Mouse (Mus musculus) frontal cortex, postnatal 25 days (tissue): ENCODE results near the gene Hs6st1.

Experiments
- DNase-seq, 2 experiments: peaks; one replicate each; pipeline ENCODE4 v3.0.0; 2022; ENCODE audit warnings: low spot score in 2 of 2

Gene Hs6st1

DNA sequence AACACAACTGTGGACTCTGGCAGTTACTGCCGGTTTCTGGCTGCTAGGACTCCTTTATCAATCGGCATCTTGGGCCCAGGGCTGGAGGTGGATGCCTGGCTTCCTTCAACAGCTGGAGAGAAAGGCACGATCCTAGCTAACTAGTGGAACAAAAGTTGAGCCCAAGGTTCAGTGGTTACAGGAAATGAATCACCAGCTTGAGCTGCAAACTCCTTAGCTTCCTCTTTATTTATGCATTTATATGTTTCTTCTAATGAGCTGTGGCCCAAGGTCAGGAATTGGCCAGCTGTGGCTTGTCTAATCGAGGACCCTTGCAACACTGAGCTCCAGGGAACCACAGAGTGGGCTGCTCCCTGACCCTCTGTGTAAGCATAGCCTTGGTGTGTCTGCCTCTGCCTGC lies 60.9 kb downstream of the Hs6st1 start:
- no peak for DNase-seq

- DNase-seq, result no peak
These were observed 61.7 kb downstream of the Hs6st1 start for GRCm38 (mm10) chr1:36129881-36130280.

- no peak for DNase-seq
These were observed 62.3 kb downstream of the Hs6st1 start for GRCm38 (mm10) chr1:36130307-36131035.

DNA sequence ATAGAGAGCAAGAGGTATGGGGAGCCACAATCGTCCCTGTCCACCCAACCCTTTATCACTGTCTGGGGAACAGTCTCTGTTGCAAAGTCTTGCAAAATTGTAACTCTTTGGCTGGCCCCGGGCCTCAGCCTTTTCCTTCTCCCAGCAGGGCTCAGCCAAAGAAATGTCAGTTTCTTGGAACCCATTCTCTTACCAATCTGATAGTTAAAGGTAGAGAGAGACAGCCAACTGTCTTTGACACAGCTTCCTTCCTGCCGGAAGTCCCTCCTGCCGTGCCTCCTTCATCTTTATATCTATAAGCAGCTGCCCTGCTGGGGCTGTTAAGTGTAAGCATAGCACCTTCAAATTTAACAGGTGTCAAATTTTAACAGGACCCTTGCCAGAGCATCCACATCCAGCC lies 63.0 kb downstream of the Hs6st1 start:
- no peak for DNase-seq

- no peak for DNase-seq
These were observed 63.6 kb downstream of the Hs6st1 start for GRCm38 (mm10) chr1:36131766-36132165.

- DNase-seq, result no peak
These were observed 64.0 kb downstream of the Hs6st1 start for GRCm38 (mm10) chr1:36132211-36132610.

DNA sequence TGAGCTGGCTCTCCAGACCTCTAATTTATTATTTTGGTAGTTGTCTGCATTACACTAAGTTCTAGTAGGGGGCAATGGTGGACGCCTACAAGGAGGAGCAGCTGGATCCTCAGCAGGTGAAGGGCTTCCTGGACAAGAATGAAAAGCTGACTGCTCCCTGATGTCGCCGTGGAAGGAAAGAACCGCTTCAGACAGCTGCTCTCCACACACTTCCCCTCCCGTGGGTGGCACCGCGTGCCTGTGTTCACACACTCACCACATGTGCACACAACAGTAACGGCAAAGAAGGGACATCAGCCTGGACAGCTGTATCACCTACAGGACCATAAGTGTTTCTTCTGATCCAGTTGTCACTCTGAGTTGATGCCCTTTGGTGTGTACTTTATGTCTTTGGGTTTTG lies 64.8 kb downstream of the Hs6st1 start:
- DNase-seq, result no peak

DNA sequence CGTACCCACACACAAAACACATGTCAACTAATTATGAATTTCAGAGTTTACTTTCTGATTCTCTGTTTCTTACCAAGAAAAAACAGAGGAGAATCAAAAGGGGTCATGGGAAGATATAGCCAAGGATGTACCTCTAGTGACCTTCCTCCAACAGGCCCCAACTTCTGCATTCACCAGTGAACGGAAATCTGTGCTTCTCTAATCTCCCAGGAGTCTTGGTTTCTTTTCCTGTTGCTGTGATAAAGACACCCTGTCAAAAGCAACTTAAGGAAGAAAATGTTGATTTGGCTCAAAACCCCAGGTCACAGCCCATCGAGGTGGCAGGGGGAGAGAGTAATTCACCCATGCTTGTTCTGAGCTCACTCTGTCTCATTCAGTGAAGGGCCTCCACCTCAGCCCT lies 65.4 kb downstream of the Hs6st1 start:
- no peak for DNase-seq

- DNase-seq, result peak; percentile 60 to 82
These were observed 66.4 kb downstream of the Hs6st1 start for GRCm38 (mm10) chr1:36134584-36134983.

DNA sequence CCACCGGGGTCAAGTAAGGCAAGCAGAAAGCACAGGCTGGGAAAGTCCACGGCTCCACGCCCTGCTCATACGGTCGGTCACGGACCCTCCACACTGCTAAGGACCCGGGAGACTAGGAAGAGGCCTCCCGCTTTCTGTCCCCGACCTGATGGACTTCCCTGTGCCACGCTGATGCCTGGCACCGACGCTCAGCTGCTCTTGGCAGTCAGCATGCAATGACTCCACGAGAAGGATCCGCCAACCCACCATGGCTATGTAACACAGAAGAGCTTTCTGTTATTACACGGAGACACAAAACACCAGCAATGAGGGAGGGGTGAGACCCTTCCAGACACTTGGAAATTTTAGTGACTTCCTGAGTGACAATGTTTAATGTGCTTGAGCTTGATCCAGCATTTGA lies 72.1 kb downstream of the Hs6st1 start:
- DNase-seq, result no peak

DNA sequence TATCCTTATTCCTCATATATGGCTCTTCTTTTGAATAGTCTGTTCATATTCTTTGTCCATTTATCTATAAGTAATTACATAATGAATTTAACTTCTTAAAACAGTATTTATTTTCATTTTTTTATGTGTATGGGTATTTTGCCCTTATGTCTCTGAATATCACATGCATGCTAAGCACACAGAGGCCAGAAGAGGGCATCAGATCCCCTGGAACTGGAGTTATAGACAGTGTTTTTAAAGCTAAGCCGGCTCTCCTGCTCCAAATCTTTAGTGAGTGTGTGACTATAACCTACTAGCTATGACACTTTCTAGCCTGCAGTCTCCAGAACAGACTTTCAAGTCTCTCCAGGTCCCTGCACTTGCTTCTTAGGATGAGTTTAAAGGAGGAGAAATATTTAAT lies 76.8 kb downstream of the Hs6st1 start:
- peak; percentile 30 to 34 for DNase-seq

DNA sequence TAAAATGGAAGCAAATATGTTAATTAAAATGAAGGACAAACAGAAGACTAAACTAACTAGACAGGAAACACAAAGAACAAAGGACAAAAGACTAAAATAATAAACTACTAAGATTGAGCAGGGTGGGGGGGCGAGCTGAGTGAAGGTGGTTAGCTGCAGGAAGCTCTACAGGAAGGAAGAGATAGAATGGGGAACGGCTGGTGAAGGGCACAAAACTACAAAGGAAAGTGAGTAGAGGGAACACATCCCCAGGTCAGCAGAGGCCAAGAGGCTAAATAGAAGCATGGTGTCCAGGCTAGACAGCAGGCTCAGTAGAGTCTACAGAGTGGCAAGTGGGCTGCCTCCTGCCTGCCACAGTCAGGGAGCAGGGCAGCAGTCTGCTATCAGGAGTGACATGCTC lies 80.6 kb downstream of the Hs6st1 start:
- no peak for DNase-seq

GRCm38 (mm10) chr1:36149411-36149810 lies 81.2 kb downstream of the Hs6st1 start:
- DNase-seq, result peak in 1 of 2 experiments; percentile 28
